Mouse (Mus musculus): Measurements from ENCODE around the gene Trim38. TPM values are rescaled to one million over a fixed set of nuclear protein-coding genes. Genes with fewer than 3 reads are reported as not detected.
"Not testable (repeated sequence)": the region's sequence is repeated elsewhere in the genome, so short reads cannot be mapped to it uniquely, and the experiment has no call there.

Trim38 gene
- not detected for total RNA-seq (2022)

DNA sequence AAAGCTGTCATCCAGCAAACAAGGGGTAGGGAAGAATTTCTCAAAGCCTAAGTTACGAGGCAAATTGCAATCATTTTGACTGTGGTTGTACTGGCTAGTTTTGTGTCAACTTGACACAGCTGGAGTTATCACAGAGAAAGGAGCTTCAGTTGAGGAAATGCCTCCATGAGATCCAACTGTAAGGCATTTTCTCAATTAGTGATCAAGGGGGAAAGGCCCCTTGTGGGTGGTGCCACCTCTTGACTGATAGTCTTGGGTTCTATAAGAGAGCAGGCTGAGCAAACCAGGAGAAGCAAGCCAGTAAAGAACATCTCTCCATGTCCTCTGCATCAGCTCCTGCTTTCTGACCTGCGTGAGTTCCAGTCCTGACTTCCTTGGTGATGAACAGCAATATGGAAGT lies at the start of gene Trim38:
Gene Trim38 (plus strand): TSS at position 301 of the 400 bp plus-strand sequence.
- not testable (repeated sequence) for DNase-seq (ENCODE audit: low spot score)

DNA sequence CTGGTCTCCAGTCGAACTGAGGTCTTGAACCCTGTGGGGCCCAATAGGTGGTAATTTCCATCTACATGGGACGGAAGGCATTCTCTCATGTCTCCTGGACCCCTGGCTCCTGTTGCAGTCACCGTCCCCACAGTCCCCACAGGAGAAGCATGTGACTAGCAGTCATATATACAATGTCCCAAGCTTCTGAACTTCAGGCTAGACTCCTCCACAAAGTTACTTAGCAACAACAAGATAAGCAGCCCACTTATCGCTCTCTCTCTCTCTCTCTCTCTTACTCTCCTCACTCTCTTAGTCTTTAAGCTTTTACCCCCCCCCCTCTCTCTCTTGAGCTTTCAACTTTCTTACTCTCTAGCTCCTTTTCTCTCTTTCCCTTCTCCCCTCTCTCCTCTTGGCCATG lies 45.5 kb upstream of the Trim38 start:
- no peak for DNase-seq (ENCODE audit: low spot score)

- no peak for DNase-seq (ENCODE audit: low spot score)
These were observed 44.5 kb upstream of the Trim38 start for GRCm38 (mm10) chr13:23725213-23725612.

DNA sequence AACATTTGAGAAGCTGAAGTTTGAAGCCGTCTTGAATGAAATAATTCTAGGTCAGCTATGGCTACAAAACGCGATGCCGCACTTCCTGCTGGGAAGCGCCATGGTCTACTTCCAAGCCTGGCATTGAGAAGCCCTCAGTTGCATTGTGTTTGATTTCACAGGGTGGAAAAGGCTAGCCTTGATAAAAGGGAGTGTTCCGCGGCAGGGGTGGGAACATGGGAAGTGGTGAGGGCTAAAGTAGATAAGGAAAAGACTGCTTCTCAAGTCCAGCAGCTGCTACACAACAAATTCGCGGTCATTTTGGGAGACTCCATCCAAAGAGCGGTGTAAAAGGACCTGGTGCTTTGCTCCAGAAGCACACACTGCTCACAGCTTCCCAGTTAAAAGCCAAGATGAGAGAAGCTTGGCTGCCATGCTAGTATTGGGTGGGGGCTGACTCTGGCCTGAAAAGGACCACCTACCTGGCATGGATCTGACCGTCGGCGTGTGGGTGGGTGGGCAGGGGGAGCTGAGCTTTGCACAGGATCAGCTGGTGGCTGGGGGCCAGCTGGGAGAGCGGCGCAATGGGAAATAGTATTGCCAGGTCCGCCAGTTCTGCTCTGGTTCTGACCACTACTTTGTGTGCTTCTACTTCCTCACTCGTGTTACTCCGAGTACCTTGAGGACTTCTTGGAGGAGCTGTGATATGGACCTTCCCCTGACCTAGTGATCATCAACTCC lies 41.1 kb upstream of the Trim38 start:
- no peak for DNase-seq (ENCODE audit: low spot score)

- DNase-seq (ENCODE audit: low spot score) = no peak
These were observed 40.6 kb upstream of the Trim38 start for GRCm38 (mm10) chr13:23729192-23729525.

- DNase-seq (ENCODE audit: low spot score) = no peak
These were observed 40.0 kb upstream of the Trim38 start for GRCm38 (mm10) chr13:23729706-23730105.

- no peak for DNase-seq (ENCODE audit: low spot score)
These were observed 39.2 kb upstream of the Trim38 start for GRCm38 (mm10) chr13:23730479-23730878.

- DNase-seq (ENCODE audit: low spot score) = peak; percentile 54
These were observed 37.4 kb upstream of the Trim38 start for GRCm38 (mm10) chr13:23732156-23732804.

DNA sequence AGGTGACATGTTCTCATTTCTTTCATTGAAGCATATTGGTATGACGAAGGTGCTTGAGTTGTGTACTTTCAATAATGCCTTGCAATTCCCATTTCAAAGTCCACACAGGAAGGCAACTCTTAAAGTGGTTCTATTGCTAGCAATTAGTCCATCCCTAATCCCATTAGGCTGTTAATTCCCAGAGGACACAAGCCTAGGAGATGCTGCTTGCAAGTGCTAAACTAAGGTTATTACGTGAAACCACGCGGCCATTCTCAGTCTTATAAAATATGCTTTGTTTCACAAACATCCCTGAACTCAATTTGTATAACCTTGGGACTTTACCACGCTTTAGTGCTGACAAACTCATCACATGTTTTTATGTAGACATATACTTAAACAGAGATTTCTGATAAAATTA lies 32.6 kb upstream of the Trim38 start:
- DNase-seq (ENCODE audit: low spot score) = no peak

- no peak for DNase-seq (ENCODE audit: low spot score)
These were observed 31.7 kb upstream of the Trim38 start for GRCm38 (mm10) chr13:23738041-23738440.

- peak; percentile 89 for DNase-seq (ENCODE audit: low spot score)
These were observed 31.0 kb upstream of the Trim38 start, which contains the start of gene Hist1h1c for GRCm38 (mm10) chr13:23738677-23739068. Gene Hist1h1c (plus strand): TSS chr13:23738808.

- DNase-seq (ENCODE audit: low spot score) = peak; percentile 98
These were observed 30.4 kb upstream of the Trim38 start for GRCm38 (mm10) chr13:23739069-23739921.

DNA sequence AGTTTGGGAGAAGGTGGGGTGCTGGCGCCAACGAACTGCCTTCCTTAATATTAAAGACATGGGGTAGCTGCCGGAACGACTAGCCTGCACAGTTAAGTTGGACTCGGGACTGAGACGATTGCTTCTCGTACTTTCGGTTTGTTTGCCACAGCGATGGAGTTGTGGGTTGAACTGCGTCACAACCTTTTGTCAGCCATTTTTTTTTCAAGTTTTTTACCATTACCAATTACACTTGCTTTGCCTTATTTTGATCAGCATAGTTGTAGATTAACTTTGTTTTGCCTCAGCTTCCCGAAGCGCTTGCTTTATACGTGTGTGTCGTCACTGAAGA lies 29.8 kb upstream of the Trim38 start:
- no peak for DNase-seq (ENCODE audit: low spot score)

GRCm38 (mm10) chr13:23740256-23740840 lies 29.4 kb upstream of the Trim38 start:
- no peak for DNase-seq (ENCODE audit: low spot score)

DNA sequence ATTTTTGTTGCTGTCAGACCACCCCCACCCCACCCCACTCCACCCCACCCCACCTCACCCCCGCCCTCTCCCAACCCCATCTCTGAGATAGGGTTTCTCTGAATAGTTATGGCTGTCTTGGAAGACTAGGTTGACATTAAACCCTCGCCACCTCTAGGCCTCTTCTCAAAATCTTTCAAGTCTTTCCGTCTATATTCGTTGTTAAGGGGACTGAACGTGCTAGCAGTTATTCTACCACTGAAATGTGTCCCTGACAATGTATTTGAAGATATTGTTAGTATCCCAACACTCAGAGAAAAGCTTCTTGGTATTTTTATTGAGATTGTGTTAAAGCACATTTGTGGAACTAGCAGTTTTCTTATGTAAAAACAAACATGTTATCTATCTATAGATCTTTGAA lies 28.8 kb upstream of the Trim38 start:
- no peak for DNase-seq (ENCODE audit: low spot score)

DNA sequence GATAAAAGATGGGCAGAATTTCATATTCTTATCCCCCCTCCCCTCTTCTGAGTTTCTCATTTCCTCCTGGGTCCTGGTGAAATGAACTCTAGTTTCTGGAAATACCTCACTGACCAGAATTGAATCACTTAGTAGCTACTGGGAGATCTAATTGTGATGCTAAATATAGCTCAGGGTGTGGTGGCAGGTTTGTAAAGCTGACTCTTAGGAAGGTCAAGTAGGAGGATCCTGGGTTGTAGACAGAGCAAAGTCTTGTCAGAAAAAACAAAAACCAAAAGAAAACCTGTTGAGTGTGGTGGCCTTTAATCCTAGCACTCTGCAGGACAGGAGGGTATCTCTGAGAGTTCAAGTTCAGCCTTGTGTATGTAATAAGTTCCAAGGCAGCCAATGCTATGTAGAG lies 27.7 kb upstream of the Trim38 start:
- DNase-seq (ENCODE audit: low spot score) = no peak

GRCm38 (mm10) chr13:23743215-23743614 lies 26.5 kb upstream of the Trim38 start:
- DNase-seq (ENCODE audit: low spot score) = no peak

- no peak for DNase-seq (ENCODE audit: low spot score)
These were observed 25.8 kb upstream of the Trim38 start for GRCm38 (mm10) chr13:23743963-23744362.

- no peak for DNase-seq (ENCODE audit: low spot score)
These were observed 25.0 kb upstream of the Trim38 start for GRCm38 (mm10) chr13:23744421-23745380.

GRCm38 (mm10) chr13:23745381-23746161 lies 24.1 kb upstream of the Trim38 start, which contains the start of gene Hist1h3c:
Gene Hist1h3c (minus strand): TSS chr13:23745602.
- DNase-seq (ENCODE audit: low spot score) = peak; percentile 87

All from heart, adult 8-10 months (tissue).